Mouse (Mus musculus) liver, postnatal 0 days (tissue): Measurements from ENCODE around the gene Kif23. TPM values are rescaled to one million over a fixed set of nuclear protein-coding genes. Genes with fewer than 3 reads are reported as not detected.

Experiments used
- ATAC-seq: fragments of 200-750 bp; cut with Nextera tagmentation; 2 replicates; pipeline ENCODE4 v1.8.0; 2017; ENCODE audit warnings: mild to moderate bottlenecking, moderate library complexity
- DNase-seq: peaks from one replicate; pipeline ENCODE4 v3.0.0-alpha.2; 2016
- H3K27ac ChIP-seq: fragments of 300-500 bp; sonication (generic); 2 replicates; pipeline ENCODE4 v1.5.1; 2014; ENCODE audit warnings: antibody characterized with exemption, moderate library complexity, mild to moderate bottlenecking, low read depth
- H3K27me3 ChIP-seq: fragments of 300-500 bp; sonication (generic); 2 replicates; pipeline ENCODE4 v1.6.1; 2014; ENCODE audit warnings: low read length, control low read depth, mixed read lengths; ENCODE audit not compliant: insufficient read depth
- H3K36me3 ChIP-seq: fragments of 300-500 bp; sonication (generic); replicated peaks from 2 replicates; pipeline ENCODE4 v1.6.1; 2014; ENCODE audit warnings: mild to moderate bottlenecking, control low read depth, low read length, moderate library complexity, mixed read lengths; ENCODE audit not compliant: insufficient read depth
- H3K4me1 ChIP-seq: fragments of 300-500 bp; sonication (generic); 2 replicates; pipeline ENCODE4 v1.6.1; 2014; ENCODE audit warnings: antibody characterized with exemption, mild to moderate bottlenecking, control low read depth; ENCODE audit not compliant: insufficient read depth
- H3K4me2 ChIP-seq: fragments of 300-500 bp; sonication (generic); 2 replicates; pipeline ENCODE4 v1.6.1; 2014; ENCODE audit warnings: low read depth, mild to moderate bottlenecking, low read length, moderate library complexity, mixed read lengths
- H3K4me3 ChIP-seq: fragments of 300-500 bp; sonication (generic); 2 replicates; pipeline ENCODE4 v1.5.1; 2014; ENCODE audit warnings: low read depth, low read length
- H3K9ac ChIP-seq: fragments of 300-500 bp; sonication (generic); replicated peaks from 2 replicates; pipeline ENCODE4 v1.6.1; 2014; ENCODE audit warnings: mild to moderate bottlenecking, moderate library complexity
- H3K9me3 ChIP-seq: fragments of 300-500 bp; sonication (generic); 2 replicates; pipeline ENCODE4 v1.6.1; 2016; ENCODE audit warnings: mild to moderate bottlenecking, control low read depth, low read length, mixed read lengths
- CTCF ChIP-seq: sonication (generic); IDR thresholded peaks from 2 replicates; pipeline ENCODE4 v1.5.1; 2016; ENCODE audit warnings: antibody characterized with exemption, low read depth
- EP300 ChIP-seq: IDR thresholded peaks from 2 replicates; pipeline ENCODE4 v1.6.1; 2016; ENCODE audit warnings: antibody characterized with exemption, low read depth, mild to moderate bottlenecking
- WGBS: fragments of 180-500 bp; shearing (Covaris S2); extraction: QIAGEN DNeasy Blood & Tissue Kit; methylation state at CpG from one replicate; pipeline ENCODE4 v1.1.7; 2014; ENCODE audit not compliant: insufficient replicate concordance; 5-methylcytosine and 5-hydroxymethylcytosine counted together
- polyA plus RNA-seq: library from polyadenylated mRNA; unstranded; fragments of >200 nt; fragmentation: Nextera tagmentation; extraction: Ambion mirVana; gene quantifications from 2 replicates; pipeline ENCODE4 v1.2.1, GENCODE M21; 2015

The Kif23 gene
- polyA plus RNA-seq, 1 experiment from 2014 or later: 28.8 TPM

GRCm38 (mm10) chr9:61877373-61878112, 69.0 kb downstream of the Kif23 start:
- 43% methylated on average over 22 of the region's 22 CpGs for WGBS
- no peak overlapping the region for H3K9ac ChIP-seq
- no peak for ATAC-seq
- H3K4me3 ChIP-seq: no peak overlapping the region
- no peak overlapping the region for H3K4me2 ChIP-seq
- peak; percentile 68 for DNase-seq
- no peak for TF ChIP-seq EP300
- peak; percentile 23; the same call in 1 of the 2 replicates for TF ChIP-seq CTCF
- no peak overlapping the region for H3K27ac ChIP-seq
- no peaks in the 10 kb centered on the region for H3K9me3 ChIP-seq
- H3K4me1 ChIP-seq: peaks cover 2% of the 10 kb centered on the region; the same call in 1 of the 2 replicates
- H3K27me3 ChIP-seq: no peaks in the 10 kb centered on the region
- H3K36me3 ChIP-seq: no peaks in the 10 kb centered on the region

DNA sequence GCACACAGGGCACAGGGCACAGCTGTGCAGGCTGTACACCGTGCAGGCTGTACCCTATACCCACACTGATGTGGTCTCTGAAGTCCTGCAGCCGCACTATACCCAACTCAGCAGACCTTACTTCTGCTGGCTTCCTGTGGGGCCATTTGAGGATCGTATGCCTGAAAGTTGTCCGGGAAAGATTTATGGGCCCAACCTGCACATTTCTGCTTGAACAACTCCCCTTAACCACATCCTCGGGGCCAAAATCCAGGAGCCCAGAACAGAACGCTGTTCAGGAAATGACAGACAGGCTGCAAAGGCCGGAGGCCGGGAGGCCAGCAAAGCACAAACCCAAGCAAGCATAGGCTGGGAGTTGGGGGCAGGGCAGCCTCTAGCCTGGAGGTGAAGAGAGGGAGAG, 73.2 kb downstream of the Kif23 start:
- H3K27ac ChIP-seq: no peak overlapping the region
- DNase-seq (no peak), ATAC-seq (no peak)
- no peak overlapping the region for H3K4me2 ChIP-seq
- H3K9ac ChIP-seq: no peak overlapping the region
- H3K9me3 ChIP-seq: no peaks in the 10 kb centered on the region
- no peaks in the 10 kb centered on the region for H3K36me3 ChIP-seq
- TF ChIP-seq CTCF: no peak
- no peak for TF ChIP-seq EP300
- H3K4me3 ChIP-seq: no peak overlapping the region
- peaks cover 2% of the 10 kb centered on the region; the same call in 1 of the 2 replicates for H3K4me1 ChIP-seq
- no peaks in the 10 kb centered on the region for H3K27me3 ChIP-seq
- 24% methylated on average over 8 of the region's 8 CpGs for WGBS

- ATAC-seq: no peak
- 54% methylated on average over 8 of the region's 8 CpGs for WGBS
Measured at GRCm38 (mm10) chr9:61872246-61872941, 74.2 kb downstream of the Kif23 start.

GRCm38 (mm10) chr9:61871839-61872238, 74.7 kb downstream of the Kif23 start:
- H3K4me3 ChIP-seq: no peak overlapping the region
- no peaks in the 10 kb centered on the region; the same call in 1 of the 2 replicates for H3K4me1 ChIP-seq
- no peak for TF ChIP-seq CTCF
- TF ChIP-seq EP300: no peak
- WGBS: 78% methylated on average over 6 of the region's 6 CpGs
- no peak overlapping the region for H3K9ac ChIP-seq
- H3K9me3 ChIP-seq: no peaks in the 10 kb centered on the region
- DNase-seq (no peak), ATAC-seq (no peak)
- H3K27me3 ChIP-seq: no peaks in the 10 kb centered on the region
- no peaks in the 10 kb centered on the region for H3K36me3 ChIP-seq
- H3K27ac ChIP-seq: no peak overlapping the region
- H3K4me2 ChIP-seq: no peak overlapping the region

More at GRCm38 (mm10) chr9:61872246-61872941, 74.2 kb downstream of the Kif23 start:
- H3K4me1 ChIP-seq: no peaks in the 10 kb centered on the region; the same call in 1 of the 2 replicates
- no peak overlapping the region for H3K4me3 ChIP-seq
- no peaks in the 10 kb centered on the region for H3K36me3 ChIP-seq
- TF ChIP-seq CTCF (no peak), EP300 (no peak)
- DNase-seq: no peak
- H3K27ac ChIP-seq: no peak overlapping the region
- no peaks in the 10 kb centered on the region for H3K9me3 ChIP-seq
- no peaks in the 10 kb centered on the region for H3K27me3 ChIP-seq
- no peak overlapping the region for H3K9ac ChIP-seq
- no peak overlapping the region for H3K4me2 ChIP-seq

GRCm38 (mm10) chr9:61867659-61868058, 78.9 kb downstream of the Kif23 start:
- no peak for ATAC-seq
- no peak for DNase-seq
- WGBS: 76% methylated on average over 11 of the region's 11 CpGs
- H3K4me2 ChIP-seq: no peak overlapping the region
- TF ChIP-seq CTCF: no peak
- TF ChIP-seq EP300: no peak
- H3K9me3 ChIP-seq: no peaks in the 10 kb centered on the region
- H3K4me3 ChIP-seq: no peak overlapping the region
- no peaks in the 10 kb centered on the region; the same call in 1 of the 2 replicates for H3K4me1 ChIP-seq
- no peaks in the 10 kb centered on the region for H3K36me3 ChIP-seq
- no peak overlapping the region for H3K9ac ChIP-seq
- H3K27ac ChIP-seq: no peak overlapping the region
- no peaks in the 10 kb centered on the region for H3K27me3 ChIP-seq

Other genes with a start within 250 kb of the Kif23 start
- 1,022 and 1,029 TPM in 2 replicates for gene Rplp1, start 32.2 kb downstream of the Kif23 start, polyA plus RNA-seq
- gene Paqr5, start 80.1 kb upstream of the Kif23 start, polyA plus RNA-seq: 0.16 and 0.17 TPM in 2 replicates
- 4.6 and 5.4 TPM in 2 replicates for gene Glce, start 175.9 kb upstream of the Kif23 start, polyA plus RNA-seq